In the genomic region with DNA sequence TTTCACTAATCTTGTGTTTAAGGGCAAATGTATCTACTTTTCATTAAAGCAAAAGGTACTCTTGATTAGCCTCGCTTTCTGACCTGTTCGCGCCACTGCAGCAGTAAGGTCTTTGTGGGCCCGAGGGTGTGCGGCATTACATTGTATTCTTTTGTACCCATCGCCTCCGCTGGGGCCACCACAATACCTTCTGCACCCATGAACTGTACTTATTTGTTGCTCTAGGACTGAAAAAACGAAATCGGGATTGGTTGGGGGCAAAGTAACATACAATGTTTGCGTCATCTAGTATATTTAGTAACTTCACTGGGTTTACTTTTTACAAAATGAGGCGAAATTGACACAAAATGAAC, we compare ENCODE assay signal across 8 mouse cellular contexts. TPM values are rescaled to one million over a fixed set of nuclear protein-coding genes. Genes with fewer than 3 reads are reported as not detected.
DNase-seq lines count a peak whose midpoint lies in the region; ATAC-seq lines count a peak whose summit lies in the region.

No protein-coding gene starts in this region.

- H3K9me3 ChIP-seq in forebrain, embryonic 11.5 days (ENCODE audit: control insufficient read depth, low read length): no peaks in the 10 kb centered on the region
- no peaks in the 10 kb centered on the region for H3K9me3 ChIP-seq in midbrain, embryonic 10.5 days (replicated peaks)

- H3K4me2 ChIP-seq in forebrain, embryonic 11.5 days (ENCODE audit: low read depth, low read length, severe bottlenecking): peak overlapping the region; percentile 72

- H3K27ac ChIP-seq in forebrain, embryonic 11.5 days (ENCODE audit: low read depth, low read length): peak overlapping the region; percentile 99
- H3K27ac ChIP-seq in midbrain, embryonic 10.5 days (replicated peaks): peak overlapping the region; percentile 100

- peak overlapping the region; percentile 70 for H3K4me3 ChIP-seq in forebrain, embryonic 11.5 days (ENCODE audit: low read depth, low read length)
- peak overlapping the region; percentile 90 for H3K4me3 ChIP-seq in midbrain, embryonic 10.5 days

- DNase-seq in cerebellum, postnatal 10 days: peak; percentile 60 to 67
- no peak for DNase-seq in cerebellum, adult 11-12 months
- DNase-seq in MN1 (ENCODE audit: low spot score): peak; percentile 16
- peak; percentile 70 for DNase-seq in forebrain, embryonic 11.5 days (ENCODE audit: low spot score)
- peak; percentile 33 for DNase-seq in kidney, postnatal 10 days
- peak; percentile 53 for DNase-seq in midbrain, embryonic 10.5 days (ENCODE audit: low spot score)
- DNase-seq in testis, postnatal 10 days (ENCODE audit: low spot score): peak; percentile 50
- no peak for DNase-seq in ovary, adult 18-20 months (ENCODE audit: low spot score)

- H3K27me3 ChIP-seq in forebrain, embryonic 11.5 days (ENCODE audit: control insufficient read depth, insufficient read depth, low read length): no peaks in the 10 kb centered on the region
- no peaks in the 10 kb centered on the region for H3K27me3 ChIP-seq in midbrain, embryonic 10.5 days (ENCODE audit: low read depth, poor library complexity, severe bottlenecking)

- H3K9ac ChIP-seq in forebrain, embryonic 11.5 days (ENCODE audit: low read length): peak overlapping the region; percentile 99

- no peak for ATAC-seq in forebrain, embryonic 11.5 days (replicated peaks; ENCODE audit: low FRiP score)

- no peaks in the 10 kb centered on the region for H3K36me3 ChIP-seq in forebrain, embryonic 11.5 days (ENCODE audit: control insufficient read depth, insufficient read depth, low read length)
- H3K36me3 ChIP-seq in midbrain, embryonic 10.5 days: peaks cover 17% of the 10 kb centered on the region

- 4% methylated on average over 11 of the region's 11 CpGs for WGBS in forebrain, embryonic 11.5 days
- WGBS in midbrain, embryonic 10.5 days: 5% methylated on average over 11 of the region's 11 CpGs

- H3K4me1 ChIP-seq in forebrain, embryonic 11.5 days (replicated peaks; ENCODE audit: control insufficient read depth, insufficient read depth, low read length): peaks cover 10% of the 10 kb centered on the region; the same call in 1 of the 2 replicates
- peaks cover 29% of the 10 kb centered on the region for H3K4me1 ChIP-seq in midbrain, embryonic 10.5 days

RNA-seq across cellular contexts. Expression of a gene that starts 1.3 kb away (rescaled TPM):
- polyA plus RNA-seq in forebrain, embryonic 11.5 days (2014; fragmentation: Nextera tagmentation; extraction: Ambion mirVana): 10.1 and 10.4 TPM in 2 replicates
- 7.3 and 8.7 TPM in 2 replicates for polyA plus RNA-seq in midbrain, embryonic 10.5 days (2016; fragmentation: Nextera tagmentation; extraction: Ambion mirVana)

Comparison
In these comparisons a context has a peak if more than half of its experiments do, and no peak if none do; other contexts are left out.
1. DNase-seq: peak in cerebellum, postnatal 10 days (2 of 2), MN1 (single experiment), forebrain, embryonic 11.5 days (single experiment), kidney, postnatal 10 days (single experiment), midbrain, embryonic 10.5 days (single experiment) and testis, postnatal 10 days (single experiment); none in cerebellum, adult 11-12 months (single experiment) and ovary, adult 18-20 months (single experiment).